Mouse (Mus musculus) retina, embryonic 14.5 days (tissue): Measurements from ENCODE around the gene Crocc2.

Experiments
- DNase-seq: peaks from one replicate; pipeline ENCODE4 v3.0.0-alpha.2; 2015; ENCODE audit warnings: low spot score

Crocc2 gene

DNA sequence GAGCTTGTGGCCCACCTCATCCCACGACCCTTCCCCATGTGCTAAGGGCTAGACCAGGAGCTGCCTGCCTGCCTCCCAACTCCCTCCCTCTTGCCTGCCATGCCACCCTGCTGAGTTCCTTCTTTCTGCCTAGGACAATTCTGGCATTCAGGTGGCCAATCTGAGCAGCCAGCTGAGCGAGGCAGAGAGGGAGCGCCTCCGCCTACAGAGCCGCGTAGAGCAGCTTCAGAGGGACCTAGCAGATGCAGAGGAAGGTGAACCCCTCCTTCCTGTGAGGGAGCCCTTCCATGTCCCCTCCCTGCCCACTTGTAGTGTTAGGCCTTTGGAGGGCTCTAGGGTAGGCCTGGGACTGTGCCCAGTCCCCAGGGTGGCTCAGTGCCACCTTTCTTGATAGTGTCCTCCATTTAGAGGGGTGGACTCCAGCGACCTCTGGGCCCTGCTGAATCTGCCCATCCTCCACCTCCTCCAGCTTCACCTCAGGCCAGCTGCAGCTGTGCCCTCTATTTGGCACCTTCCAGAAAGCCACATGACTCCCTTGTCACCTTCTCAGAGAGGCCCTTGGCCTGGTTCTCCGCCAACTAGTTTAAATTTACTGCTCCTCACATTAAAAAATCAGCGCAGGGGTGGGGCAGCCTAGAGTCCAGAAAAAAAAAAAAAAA lies 48.4 kb downstream of the Crocc2 start:
- DNase-seq, result no peak

DNA sequence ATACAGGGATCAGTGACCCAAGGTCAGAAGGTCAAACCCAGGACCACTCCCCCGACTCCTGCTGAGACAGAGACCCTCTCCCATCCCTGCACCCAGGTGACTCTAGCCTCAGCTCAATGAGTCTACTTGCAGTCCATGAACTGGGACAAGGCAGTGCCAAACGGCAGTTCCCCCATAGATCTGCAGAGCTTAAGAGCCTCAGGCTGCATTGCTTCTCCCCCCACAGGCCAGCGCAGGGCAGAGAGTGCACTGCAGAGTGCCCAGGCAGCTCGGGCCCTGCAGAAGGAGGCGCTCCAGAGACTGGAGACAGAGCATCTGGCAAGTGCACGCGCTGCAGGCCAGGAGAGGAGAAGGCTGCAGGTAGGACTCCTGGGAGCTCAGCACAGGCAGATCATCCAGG lies 49.0 kb downstream of the Crocc2 start:
- no peak for DNase-seq

DNA sequence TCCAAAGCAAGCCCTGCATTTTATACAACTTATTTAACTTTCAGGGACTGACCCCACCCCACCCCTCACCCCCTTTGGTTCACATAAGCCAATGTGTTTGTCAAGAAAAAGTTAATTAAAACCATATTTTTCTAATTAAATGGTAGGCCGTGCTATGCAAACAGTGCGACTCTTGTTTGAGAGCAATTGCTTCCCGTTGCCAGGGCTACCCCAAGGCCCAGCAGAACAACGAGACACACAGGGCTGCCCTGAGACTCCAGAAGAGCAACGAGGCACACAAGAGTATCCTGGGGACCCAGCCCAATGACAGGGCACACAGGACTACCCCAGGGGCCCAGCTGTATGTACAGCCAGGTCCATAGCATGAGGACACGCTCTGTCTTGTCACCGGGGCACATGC lies 52.3 kb downstream of the Crocc2 start:
- DNase-seq, result no peak

DNA sequence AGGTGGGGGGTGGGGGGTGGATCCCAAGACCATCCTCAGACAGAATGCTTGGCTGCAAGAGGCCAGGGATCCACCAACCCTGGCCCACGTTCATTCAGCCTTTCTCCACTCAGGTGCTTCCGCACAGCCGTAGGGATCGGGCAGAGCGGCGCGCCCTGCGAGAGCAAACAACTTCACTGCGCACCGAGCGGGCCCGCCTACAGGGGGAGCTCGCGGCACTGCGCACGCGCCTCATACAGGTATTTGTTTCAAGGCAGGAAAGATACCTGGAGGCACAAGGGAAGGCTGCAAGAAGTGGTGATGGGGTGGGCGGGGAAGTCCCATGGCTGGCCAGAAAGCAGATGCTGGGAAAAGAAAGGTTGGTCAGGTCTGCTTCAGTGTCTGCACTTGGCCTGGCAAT lies 55.4 kb downstream of the Crocc2 start:
- DNase-seq, result peak; percentile 64

DNA sequence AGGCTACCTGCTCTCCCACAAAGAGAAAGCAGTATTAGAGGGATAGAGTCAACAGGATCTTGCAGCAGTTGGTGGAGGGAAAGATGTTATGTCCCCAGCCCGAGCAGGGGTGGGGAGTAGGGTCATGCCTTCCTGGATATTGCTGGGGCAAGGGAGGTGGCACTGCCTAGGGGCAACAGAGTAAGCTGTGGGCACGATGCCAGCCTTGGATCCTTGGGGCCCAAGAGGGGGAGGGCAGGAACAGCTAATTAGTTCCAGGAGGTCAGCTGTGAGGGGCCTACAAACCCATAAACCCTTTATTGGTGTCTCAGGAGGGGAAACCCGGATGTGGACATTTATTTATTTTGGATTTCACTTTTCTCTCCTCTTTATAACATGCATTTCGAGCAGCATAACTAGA lies 56.7 kb downstream of the Crocc2 start:
- DNase-seq, result no peak

DNA sequence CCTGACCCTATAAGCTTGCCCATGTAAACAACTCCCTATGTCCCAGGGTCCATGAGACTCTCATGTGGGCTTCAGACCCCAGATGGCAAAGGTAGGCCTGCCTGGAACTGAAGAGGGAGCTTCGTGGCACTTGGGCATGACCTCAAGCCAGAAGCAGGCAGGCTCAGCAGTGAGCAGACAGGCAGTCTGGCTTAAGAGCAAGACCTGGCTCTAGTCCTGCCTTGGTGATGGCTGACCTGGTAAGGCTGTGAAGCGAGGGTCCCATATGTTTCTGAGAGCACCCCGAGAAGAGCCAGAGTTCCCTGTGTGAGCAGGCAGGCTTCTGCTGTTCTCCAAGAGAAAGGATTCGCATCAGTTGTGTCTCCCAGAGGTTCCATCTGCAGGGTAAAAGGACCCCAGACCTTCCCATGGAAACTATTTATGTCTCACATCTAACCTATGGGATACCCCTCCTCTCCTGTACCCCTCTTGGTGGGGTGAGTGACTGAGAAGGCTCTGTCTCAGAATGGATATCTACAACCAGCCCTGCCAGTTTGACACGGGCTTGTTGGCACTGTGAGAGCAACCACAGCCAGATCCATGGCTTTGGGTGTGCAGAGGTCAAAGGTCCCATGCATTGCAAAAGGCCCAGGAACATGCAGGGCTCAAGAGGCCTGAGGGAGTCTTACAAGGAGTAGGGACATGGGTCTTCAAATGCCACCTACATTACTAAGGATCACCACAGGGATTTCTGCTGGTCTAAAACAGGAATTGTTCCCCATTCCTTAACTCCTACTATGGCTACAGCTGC lies 57.4 kb downstream of the Crocc2 start:
- no peak for DNase-seq

DNA sequence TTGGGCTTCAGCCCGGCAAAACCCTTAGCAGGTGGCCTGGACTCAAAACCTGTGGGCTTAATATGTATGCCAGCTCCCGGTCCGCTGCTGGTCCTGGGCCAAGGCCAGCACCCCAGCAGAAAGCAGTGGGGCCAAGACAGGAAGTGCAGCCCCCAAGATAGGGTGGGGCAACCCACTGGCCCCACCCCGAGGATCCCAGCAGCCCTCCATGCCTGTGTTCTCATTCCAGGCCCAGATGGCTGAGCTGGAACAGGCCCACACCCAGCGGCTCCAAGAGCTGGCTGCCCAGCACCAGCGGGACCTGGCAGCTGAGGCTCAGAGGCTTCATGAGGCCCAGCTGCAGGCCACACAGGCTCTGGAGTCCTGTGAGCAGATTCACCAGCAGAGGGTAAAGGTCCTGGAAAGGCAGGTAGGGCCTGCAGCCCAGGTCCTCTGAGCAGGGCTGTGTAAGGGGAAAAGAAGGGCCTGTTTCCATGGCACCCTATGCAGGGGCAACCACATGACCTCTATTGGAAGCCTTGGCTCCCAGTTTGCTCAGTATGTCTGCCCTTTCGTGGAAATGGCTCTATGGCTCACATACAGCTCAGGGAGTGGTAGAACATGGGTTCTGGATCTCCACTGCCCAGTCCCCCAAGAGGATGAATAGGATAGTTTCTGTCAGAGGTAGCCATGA lies 58.9 kb downstream of the Crocc2 start:
- DNase-seq, result no peak

DNA sequence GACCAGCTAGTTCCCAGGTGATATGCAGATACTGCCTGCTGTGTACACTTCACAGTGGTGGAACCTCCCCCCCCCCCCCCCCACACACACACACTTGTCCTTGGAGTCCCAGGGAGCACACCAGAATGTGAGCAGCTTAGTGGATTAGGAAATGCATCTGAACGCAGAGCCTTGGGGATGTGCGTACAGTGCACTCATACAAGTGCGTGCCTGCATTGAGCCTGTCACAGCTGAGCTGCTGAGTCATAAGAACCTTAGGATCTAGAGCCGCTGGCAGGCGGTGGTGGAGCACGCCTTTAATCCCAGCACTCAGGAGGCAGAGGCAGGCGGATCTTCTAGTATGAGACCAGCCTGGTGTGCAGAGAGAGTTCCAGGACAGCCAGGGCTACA lies 59.4 kb downstream of the Crocc2 start:
- DNase-seq, result no peak

DNA sequence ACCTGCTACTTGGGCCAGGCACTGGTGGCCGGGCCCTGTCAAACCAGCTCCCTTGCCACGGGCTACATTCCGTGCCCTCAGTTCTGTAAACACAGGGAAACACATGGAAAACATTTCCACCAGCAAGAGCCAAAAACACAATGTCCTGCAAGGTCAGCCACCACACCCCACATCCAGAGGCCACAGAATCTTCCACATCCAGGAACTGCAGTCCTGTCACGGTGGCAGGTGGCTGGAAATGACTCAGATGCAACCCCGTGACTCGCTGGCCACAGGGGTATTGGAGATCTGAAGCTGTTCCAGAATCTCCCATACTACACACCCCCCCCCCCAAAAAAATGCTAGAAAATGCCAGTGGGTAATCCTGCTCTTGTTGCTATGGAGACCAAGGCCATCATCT lies 60.7 kb downstream of the Crocc2 start:
- DNase-seq, result no peak

DNA sequence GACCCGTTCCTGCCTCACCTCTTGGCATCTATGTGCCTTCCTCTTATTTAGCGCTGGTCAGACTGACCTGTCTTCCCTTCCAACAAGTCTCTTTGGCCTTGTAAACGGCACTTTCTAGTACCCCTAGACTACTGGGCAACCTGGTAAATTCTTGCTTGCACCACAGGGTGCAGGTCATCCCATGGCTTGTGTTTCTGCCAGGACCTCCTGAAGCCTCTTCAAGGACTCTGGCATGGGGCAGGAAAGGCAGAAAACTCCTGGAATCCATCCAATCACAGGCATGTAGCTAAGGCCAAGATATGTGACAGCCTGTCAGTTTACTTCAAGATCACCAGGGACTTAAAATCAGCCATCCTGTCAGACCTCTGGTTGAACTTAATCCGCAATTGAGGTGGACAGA lies 61.1 kb downstream of the Crocc2 start:
- DNase-seq, result no peak

DNA sequence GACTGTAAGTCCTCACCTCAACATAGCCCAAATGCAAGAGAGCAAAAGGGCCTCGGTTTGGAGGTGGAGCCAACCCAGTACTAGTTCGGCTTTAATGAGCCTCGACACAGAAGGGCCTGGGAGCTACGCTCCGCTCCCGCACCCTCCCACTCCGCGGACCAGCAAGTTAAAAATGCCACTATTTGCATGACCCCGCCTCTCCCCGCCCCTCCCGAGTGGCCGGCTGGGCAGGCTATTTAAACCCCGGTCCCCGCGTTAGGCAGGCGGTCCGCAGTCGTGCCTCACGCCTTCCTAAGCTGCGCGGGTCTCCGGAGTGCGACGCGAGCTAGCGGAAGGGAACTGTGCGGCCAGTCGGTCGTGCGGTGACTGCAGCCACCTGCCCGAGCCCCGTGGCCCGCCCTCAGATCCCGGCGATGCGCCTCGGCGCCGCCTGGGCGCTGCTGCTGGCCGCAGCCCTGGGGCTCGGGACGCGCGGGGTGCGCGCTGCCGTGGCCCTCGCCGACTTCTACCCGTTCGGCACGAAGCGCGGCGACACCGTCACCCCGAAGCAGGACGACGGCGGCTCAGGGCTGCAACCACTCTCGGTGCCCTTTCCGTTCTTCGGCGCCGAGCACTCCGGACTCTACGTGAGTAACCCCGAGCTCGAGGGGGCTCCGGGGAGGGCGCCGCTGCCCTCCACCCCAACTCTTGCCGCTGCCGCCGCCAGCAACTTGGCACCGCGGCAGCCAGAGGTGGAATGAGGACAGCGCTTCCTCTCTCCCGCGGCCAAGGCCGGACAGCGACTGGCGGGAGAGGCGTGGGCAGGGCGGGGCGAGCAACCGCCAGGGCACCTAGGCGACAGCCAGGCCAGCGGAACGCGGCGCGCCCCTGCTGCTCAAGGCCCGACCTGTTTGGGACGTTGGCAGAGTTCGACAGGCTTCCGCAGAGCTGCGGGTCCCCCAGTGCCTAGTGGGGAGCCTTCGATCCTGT lies 67.3 kb downstream of the Crocc2 start, which contains the start of gene Sned1:
Gene Sned1 (plus strand): TSS at position 266 of the 969 bp plus-strand sequence.
- peak; percentile 83 for DNase-seq

DNA sequence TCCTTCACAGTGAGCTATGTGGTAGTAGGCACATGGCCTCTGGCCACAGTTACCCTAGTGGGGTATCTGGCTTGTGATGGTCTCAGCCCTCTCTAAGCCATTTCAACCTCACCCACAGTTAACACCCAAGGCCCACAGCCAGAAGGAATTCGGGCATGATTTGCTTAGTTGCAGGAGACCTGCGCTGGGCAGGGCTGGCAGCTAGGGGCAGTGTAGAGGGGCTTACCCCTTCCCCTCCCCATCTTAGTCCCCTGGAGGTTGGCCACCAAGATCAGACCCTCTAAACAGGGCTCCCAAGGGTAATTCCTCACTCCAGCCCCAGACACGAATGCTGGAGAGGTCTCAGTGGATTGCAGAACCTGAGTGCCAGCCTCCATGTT lies 68.0 kb downstream of the Crocc2 start:
- DNase-seq, result peak; percentile 71

DNA sequence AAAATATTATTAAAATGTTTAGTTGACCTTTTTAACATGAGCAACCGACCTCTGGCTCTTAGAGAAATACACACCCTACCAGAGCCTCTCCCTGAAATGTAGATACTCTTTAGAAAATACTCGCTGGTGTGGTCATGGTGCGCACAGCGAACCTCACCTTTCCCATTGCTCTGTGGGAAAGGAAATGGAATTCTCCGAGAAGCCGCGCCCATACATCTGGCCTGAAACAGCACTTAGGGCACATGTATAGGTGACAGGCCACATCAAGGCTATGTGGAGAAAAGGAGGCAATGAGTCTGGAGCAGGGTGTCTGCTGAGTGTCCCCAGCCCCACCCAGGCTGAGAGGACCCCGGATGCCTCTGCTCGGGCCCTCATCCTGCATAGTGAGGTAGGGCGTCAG lies 69.2 kb downstream of the Crocc2 start:
- no peak for DNase-seq

DNA sequence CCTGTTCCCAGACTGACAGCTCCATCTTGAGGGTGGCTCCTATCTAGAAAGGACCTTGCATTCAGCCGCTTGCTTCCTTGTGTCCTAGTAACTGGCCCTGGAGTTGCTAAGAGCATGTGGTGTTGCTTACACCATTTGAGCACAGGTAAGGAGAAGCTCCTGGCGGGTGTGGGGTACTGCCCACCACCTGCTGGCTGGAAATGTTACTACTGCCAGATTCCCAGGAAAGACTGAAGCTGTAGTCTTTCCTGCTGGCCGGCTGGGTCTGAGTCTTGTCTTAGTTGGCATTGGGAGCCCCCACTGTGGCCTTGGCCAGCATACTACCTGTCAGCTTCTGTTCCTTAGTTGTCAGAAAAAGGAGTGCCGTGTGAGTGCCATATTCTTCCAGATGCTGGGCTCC lies 69.7 kb downstream of the Crocc2 start:
- DNase-seq, result peak; percentile 13

DNA sequence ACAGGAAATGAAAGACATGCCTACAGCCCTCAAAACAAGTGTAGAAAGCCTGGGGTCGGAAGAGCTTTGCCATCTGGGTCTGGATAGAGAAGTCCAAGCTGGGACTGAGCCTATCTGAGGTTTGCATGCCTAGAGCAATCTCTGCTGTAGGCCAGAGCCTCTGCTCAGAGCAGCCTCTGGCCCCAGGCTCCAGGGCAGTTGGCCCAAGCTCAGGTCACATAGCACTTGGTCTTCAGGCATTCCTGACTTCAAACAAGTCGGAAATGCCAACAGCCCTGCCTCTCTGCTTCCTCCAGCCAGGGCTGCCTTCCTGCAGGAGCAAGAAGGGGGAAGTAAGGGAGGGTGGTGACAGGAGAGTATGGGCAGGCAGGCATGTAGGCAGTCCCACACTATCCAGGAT lies 77.4 kb downstream of the Crocc2 start:
- DNase-seq, result no peak

DNA sequence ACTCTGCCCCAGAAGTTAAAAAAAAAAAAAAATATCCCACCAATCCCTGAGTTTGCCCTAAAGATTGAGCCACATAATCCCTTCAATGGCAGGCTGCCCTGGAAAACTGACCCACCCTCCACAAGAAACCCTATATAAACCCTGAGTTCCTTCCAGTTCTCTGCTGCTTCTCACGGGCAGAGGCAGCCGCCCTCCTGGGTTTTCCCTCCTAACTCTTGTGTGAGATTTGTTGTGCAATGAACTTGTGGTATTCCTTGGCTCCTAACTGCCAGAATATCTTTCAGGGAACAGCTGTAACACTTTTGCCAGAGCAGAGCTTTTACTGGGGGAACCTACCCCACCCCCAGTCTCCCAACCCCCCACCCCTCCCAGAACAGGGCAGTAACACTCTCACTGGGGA lies 84.1 kb downstream of the Crocc2 start:
- no peak for DNase-seq

DNA sequence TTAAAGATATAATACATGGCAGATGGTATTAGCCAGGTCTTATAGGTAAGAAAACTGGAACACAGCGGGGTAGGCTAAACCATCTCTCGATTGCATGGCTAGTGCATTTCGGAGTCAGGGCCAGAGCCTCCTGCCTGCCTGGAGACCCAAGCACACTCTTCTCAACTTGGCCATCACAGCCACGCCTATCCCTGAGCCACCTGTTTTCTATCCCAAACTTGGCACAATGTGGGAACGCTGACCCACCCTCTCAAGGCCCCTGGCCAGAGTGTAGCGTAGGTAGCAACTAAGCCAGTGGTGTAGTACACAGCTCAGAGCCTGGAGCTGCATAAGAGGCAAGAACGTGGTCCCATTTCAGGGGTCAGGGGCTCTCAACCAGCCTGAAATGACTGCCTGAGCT lies 87.2 kb downstream of the Crocc2 start:
- no peak for DNase-seq

DNA sequence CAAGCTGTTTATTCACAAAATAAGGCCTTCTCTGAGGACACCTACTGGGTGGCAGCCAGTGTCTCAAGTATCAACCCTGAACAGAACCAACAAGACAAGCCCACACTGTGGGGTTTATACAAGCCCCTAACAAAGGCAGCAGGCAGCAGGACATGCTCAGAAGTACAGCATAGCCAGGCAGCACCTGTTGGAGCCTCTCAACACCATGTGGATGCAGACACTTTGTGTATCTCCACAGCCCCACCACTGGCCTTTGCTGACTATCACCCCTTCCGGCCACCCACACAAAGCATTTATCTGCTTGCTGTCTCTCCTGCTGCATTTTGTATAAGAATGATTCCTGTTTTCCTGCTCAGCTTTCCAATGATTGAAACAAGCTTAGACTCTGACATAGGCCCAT lies 89.0 kb downstream of the Crocc2 start:
- no peak for DNase-seq

DNA sequence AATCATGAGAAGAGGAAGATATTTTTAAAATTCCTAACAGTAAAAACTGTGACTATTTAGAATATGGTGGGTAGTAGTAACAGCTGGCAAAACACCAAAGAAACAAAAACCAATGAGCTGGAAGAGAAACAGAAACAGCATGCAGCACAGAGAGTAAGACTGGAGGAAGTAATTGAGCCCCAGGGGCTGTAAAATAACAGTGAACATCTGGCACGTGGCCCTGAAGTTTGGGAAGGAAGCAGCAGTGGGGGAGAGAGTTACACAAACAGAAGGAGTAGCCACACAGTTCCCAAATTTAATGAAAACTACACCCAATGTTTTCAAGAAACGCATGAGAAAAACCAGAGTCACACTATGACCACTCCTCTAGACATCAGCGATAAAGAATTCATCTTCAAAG lies 98.7 kb downstream of the Crocc2 start:
- no peak for DNase-seq

DNA sequence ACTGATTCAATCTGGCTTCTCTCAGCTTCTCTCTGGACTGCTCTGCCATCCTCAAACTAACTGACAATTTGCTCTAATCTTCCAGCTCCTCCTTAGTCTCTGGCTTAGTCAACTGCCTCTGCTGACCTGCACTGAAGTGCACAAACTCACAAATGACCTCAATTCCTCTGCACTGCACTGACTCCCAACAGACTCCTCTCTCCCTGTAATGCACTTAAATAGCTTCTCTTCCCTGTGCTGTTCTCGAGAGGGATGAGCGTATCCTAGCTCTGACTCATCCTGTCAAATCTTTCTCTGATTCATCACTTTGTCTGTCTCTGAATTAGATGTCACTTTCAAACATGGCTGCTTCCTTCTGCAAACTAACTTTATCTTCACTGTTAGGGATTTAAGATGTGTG lies 99.7 kb downstream of the Crocc2 start:
- DNase-seq, result no peak

DNA sequence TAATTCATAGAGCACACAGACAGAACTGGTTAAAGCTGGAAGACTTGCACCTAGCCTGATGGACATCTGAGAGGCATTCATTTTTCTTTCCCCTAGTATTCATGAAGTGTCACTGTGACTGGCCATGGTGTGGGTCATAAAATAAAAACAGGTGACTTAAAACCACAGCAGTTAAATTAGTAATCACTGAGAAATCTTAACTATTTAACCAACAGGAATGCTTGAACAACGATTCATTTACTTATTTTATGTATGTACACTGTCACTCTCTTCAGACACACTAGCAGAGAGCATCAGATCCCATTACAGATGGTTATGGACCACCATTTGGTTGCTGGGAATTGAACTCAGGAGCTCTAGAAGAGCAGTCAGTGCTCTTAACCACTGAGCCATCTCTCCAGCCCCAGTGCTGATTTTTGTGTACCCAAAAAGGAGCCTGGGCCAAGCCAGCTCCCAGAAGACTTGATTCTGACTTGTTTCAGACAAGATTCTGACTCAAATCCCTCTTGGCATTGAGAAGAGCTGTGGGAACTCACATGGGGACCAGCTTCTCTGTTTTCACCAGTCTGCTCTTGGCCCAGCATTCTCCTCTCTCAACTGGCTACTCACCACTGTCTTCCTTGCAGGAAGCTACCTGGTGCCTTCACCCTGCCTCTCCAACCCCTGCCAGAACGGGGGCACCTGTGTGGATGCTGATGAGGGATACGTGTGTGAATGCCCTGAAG lies 102.2 kb downstream of the Crocc2 start:
- DNase-seq, result no peak
